Mouse (Mus musculus) hindbrain, embryonic 13.5 days (tissue): ENCODE measurements at regions not wholly inside any gene's neighbourhood (a gene's known extent, or its start where the extent isn't known, plus 50 kb on each side); places are given as distances from the start of the nearest gene placed in this dataset.

Experiments
- ATAC-seq: fragments of 200-750 bp; cut with Nextera tagmentation; 2 replicates; pipeline ENCODE4 v1.8.0; 2017; ENCODE audit warnings: moderate TSS enrichment; ENCODE audit not compliant: low FRiP score
- H3K27ac ChIP-seq: fragments of 300-500 bp; sonication (generic); 2 replicates; pipeline ENCODE4 v1.5.1; 2015; ENCODE audit warnings: inconsistent platforms, mild to moderate bottlenecking, moderate library complexity
- H3K27me3 ChIP-seq: fragments of 300-500 bp; sonication (generic); 2 replicates; pipeline ENCODE4 v1.6.1; 2015; ENCODE audit warnings: mild to moderate bottlenecking, inconsistent platforms
- H3K36me3 ChIP-seq: fragments of 300-500 bp; sonication (generic); 2 replicates; pipeline ENCODE4 v1.6.1; 2015; ENCODE audit warnings: mild to moderate bottlenecking, inconsistent platforms
- H3K4me1 ChIP-seq: fragments of 300-500 bp; sonication (generic); replicated peaks from 2 replicates; pipeline ENCODE4 v1.6.1; 2015; ENCODE audit warnings: inconsistent platforms
- H3K4me2 ChIP-seq: fragments of 300-500 bp; sonication (generic); 2 replicates; pipeline ENCODE4 v1.6.1; 2015; ENCODE audit warnings: inconsistent platforms, mild to moderate bottlenecking, moderate library complexity
- H3K4me3 ChIP-seq: fragments of 300-500 bp; sonication (generic); 2 replicates; pipeline ENCODE4 v1.5.1; 2015; ENCODE audit warnings: mild to moderate bottlenecking, inconsistent platforms
- H3K9ac ChIP-seq: fragments of 300-500 bp; sonication (generic); 2 replicates; pipeline ENCODE4 v1.6.1; 2015; ENCODE audit warnings: mild to moderate bottlenecking, inconsistent platforms
- H3K9me3 ChIP-seq: fragments of 300-500 bp; sonication (generic); 2 replicates; pipeline ENCODE4 v1.6.1; 2016; ENCODE audit warnings: inconsistent platforms
- WGBS: fragments of 180-500 bp; shearing (Covaris S2); methylation state at CpG from one replicate; pipeline ENCODE4 v1.1.7; 2015; 5-methylcytosine and 5-hydroxymethylcytosine counted together

DNA sequence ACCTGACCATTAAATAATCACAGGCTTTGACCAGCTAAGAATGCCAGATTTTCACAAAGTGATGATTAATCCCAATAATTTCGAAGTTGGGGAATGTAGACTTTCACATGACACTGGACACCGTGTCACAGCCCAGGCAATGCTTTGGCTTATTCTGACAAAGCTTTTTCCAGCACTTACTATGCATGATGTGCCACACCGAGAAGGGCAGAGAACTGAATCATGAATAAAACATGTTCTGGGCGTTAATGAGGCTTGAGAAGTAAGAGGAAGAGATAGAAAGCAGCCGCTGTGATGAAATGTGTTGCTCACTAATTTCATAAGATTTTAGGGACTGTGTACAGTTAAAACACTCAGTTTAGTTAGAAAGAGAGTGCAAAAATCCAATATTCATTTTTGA lies 326.8 kb downstream of the Csnka2ip start:
- WGBS, result 11% methylated on average over 5 of the region's 5 CpGs
- H3K4me3 ChIP-seq, result no peak overlapping the region
- no peaks in the 10 kb centered on the region for H3K9me3 ChIP-seq
- no peaks in the 10 kb centered on the region for H3K36me3 ChIP-seq
- ATAC-seq, result peak; percentile 88
- H3K27ac ChIP-seq, result no peak overlapping the region
- H3K27me3 ChIP-seq, result no peaks in the 10 kb centered on the region
- no peak overlapping the region for H3K9ac ChIP-seq
- H3K4me1 ChIP-seq, result peaks cover 9% of the 10 kb centered on the region
- no peak overlapping the region for H3K4me2 ChIP-seq

DNA sequence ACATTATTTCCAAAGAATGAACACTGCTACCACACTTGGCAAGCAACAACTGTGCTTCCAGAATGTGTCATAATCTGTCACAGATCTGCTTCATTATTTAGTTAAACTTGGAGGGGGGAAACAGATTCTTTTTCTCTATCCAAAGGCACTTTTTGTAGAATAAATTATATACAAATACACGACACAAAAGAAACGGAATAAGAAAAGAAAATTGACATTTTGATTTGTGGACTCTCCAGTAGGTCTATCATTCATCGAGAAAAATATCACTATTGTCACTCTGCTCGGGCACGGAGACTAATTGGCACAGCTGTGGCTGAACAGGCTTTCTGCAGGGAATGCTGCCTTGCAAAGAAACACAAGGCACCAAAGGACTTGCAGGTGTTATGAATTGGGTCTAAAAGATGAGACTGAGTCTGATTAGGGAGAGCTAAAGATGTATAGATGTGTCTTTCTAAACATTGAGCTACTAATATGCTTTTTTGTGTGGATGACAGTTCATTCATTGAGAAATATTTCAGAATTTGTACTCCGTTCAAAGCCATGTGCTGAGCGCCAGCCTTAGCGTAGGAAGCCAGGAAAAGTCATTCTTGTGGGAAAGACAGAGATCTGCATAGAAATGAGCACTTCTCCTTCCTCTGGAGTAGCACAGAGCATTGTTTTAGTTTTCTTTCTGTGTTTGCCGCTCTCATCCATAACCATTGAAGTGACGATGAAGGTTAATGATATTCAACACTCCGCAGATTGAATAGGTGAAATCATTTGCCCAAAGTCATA lies 337.1 kb downstream of the Csnka2ip start:
- H3K4me1 ChIP-seq, result peaks cover 6% of the 10 kb centered on the region
- no peaks in the 10 kb centered on the region for H3K9me3 ChIP-seq
- H3K27ac ChIP-seq, result no peak overlapping the region
- H3K36me3 ChIP-seq, result no peaks in the 10 kb centered on the region
- H3K27me3 ChIP-seq, result no peaks in the 10 kb centered on the region
- H3K4me2 ChIP-seq, result peak overlapping the region; percentile 34
- no peak overlapping the region for H3K9ac ChIP-seq
- 30% methylated on average over 11 of the region's 11 CpGs for WGBS
- H3K4me3 ChIP-seq, result no peak overlapping the region
- ATAC-seq, result 0 out of 2 replicates have a peak, but pooled peaks have one; percentile 46

DNA sequence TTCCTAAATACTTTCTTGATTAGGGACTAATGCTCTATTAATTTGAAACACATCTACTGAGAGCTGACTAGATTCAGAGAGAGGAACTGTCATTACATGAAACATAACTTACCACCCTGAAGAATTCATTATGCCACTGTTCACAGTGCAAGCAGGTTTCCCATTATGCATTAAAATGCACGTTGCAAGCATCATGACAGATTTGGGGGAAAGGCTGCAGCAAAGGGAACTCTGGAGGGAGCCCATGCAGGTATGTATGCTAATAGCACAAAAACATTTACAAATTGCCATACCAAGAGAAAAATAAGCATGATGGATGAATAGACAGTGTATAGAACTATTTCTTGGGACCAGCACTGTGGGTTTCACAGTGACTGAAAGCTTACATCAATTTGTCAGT lies 351.1 kb downstream of the Csnka2ip start:
- Histone ChIP-seq H3K27ac (no peak overlapping the region), H3K4me2 (no peak overlapping the region), H3K9me3 (no peaks in the 10 kb centered on the region), H3K9ac (no peak overlapping the region), H3K4me1 (no peaks in the 10 kb centered on the region), H3K27me3 (no peaks in the 10 kb centered on the region), H3K36me3 (no peaks in the 10 kb centered on the region), H3K4me3 (no peak overlapping the region)
- 30% methylated on average over 1 of the region's 1 CpGs for WGBS
- 0 out of 2 replicates have a peak, but pooled peaks have one; percentile 49 for ATAC-seq

DNA sequence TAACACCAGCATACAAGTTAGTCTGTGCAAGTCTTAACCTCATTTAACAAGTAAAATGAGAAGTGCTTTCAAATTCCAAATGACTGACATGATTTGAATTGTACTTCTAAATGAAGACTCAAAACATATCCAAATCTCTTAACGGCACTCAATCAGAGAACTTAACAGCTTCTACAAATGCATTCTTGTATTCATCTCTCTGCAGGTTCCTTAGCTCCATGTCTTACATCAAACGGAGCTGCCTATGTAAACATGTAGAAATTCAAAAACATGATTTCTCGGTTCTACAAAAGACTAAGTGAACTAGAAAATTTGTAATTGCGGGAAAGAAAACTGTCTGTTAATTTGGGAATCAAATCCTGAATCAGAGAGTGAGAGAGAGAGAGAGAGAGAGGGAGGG lies 353.5 kb downstream of the Csnka2ip start:
- H3K4me2 ChIP-seq, result no peak overlapping the region
- H3K9ac ChIP-seq, result no peak overlapping the region
- H3K9me3 ChIP-seq, result no peaks in the 10 kb centered on the region
- no peaks in the 10 kb centered on the region for H3K27me3 ChIP-seq
- H3K27ac ChIP-seq, result no peak overlapping the region
- no peaks in the 10 kb centered on the region for H3K4me1 ChIP-seq
- no peaks in the 10 kb centered on the region for H3K36me3 ChIP-seq
- H3K4me3 ChIP-seq, result no peak overlapping the region
- 56% methylated on average over 4 of the region's 4 CpGs for WGBS
- ATAC-seq, result no peak

DNA sequence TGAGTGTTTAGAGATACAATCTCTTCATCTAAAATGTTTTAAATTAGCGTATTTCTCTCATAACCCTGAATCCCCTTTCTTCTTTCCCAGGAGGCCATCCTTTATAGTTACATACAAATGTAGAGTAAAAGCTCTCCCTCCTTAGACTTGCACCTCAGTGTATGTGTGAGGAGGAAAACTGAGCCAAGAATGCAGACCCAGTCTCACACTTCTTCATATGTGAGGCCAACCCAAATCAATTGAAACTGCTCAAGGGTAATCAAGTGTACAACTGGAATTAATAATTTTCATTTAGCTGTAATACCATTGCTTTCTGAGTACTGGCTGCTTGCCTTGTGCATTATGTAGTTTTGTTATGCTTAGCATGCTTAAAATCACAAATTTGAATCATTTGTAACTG lies 356.3 kb downstream of the Csnka2ip start:
- WGBS, result 89% methylated on average over 1 of the region's 1 CpGs

DNA sequence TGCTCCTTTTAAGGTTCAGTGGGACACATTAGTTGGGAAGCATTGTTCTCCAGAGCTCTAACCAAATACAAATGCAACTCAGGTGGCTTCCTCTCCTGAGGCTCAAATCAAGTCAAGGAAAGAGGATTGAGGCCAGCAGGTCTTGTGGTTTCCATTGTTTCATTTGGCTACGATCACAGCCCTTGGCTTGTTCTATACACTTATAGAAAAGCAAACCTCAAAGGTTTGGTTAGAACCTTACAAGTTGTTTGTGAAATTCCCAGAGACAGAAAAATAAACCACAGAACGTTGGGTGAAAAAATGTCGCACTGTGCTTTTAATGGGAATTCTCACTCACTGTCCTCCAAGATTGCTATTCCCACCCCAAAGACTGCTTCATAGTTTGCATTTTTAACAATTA lies 360.4 kb upstream of the Epha3 start:
- no peak overlapping the region for H3K4me3 ChIP-seq
- no peak overlapping the region for H3K9ac ChIP-seq
- H3K27me3 ChIP-seq, result no peaks in the 10 kb centered on the region
- H3K9me3 ChIP-seq, result no peaks in the 10 kb centered on the region
- ATAC-seq, result no peak
- no peaks in the 10 kb centered on the region for H3K36me3 ChIP-seq
- 74% methylated on average over 3 of the region's 3 CpGs for WGBS
- no peak overlapping the region for H3K27ac ChIP-seq
- no peak overlapping the region for H3K4me2 ChIP-seq
- H3K4me1 ChIP-seq, result no peaks in the 10 kb centered on the region

More for the DNA sequence above, 356.3 kb downstream of the Csnka2ip start:
- no peaks in the 10 kb centered on the region for H3K27me3 ChIP-seq
- no peak overlapping the region for H3K9ac ChIP-seq
- no peak for ATAC-seq
- H3K27ac ChIP-seq, result no peak overlapping the region
- H3K36me3 ChIP-seq, result no peaks in the 10 kb centered on the region
- H3K9me3 ChIP-seq, result no peaks in the 10 kb centered on the region
- no peaks in the 10 kb centered on the region for H3K4me1 ChIP-seq
- no peak overlapping the region for H3K4me3 ChIP-seq
- no peak overlapping the region for H3K4me2 ChIP-seq

DNA sequence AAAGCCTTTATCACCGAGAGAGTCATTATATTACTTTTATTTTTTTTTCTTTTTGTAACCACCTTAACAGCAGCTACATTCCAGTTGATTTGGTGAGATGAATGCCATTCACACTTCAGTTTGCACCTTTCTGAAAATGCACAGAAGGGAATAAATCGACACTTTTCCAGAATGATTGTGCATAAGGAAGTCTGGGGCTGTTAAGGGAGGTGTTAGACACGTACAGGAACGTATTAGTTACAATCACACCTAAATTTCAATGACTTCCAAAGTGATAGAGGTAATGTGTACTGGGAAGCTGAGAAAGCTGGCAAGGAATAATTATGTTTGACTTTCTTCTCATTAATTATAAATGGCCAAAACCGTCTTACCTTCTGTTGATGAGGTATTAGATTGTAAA lies 352.7 kb upstream of the Epha3 start:
- no peak overlapping the region for H3K27ac ChIP-seq
- H3K4me3 ChIP-seq, result no peak overlapping the region
- no peaks in the 10 kb centered on the region for H3K27me3 ChIP-seq
- H3K4me2 ChIP-seq, result no peak overlapping the region
- no peak for ATAC-seq
- no peaks in the 10 kb centered on the region for H3K4me1 ChIP-seq
- no peaks in the 10 kb centered on the region for H3K9me3 ChIP-seq
- H3K9ac ChIP-seq, result no peak overlapping the region
- WGBS, result 85% methylated on average over 5 of the region's 5 CpGs
- no peaks in the 10 kb centered on the region for H3K36me3 ChIP-seq

DNA sequence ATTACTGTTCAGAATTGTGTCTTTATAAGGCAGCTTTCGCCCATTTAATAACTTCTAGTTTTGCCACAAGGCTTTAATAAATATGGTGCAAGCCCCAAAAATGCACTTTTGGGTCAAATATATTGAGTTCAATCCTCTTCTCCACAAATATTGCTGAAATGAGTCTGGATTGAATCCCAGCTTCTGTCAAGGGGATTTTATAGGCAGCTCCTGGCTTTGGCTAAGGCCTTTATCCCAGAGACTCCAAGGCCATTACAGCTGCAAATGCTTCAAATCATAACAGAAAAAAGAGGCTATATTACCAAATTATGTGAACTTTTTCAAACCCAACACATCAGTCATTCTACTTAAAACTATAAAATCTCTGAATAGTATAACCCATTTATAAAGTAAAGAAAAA lies 347.9 kb upstream of the Epha3 start:
- no peaks in the 10 kb centered on the region for H3K4me1 ChIP-seq
- no peak overlapping the region for H3K4me3 ChIP-seq
- H3K27me3 ChIP-seq, result no peaks in the 10 kb centered on the region
- H3K4me2 ChIP-seq, result no peak overlapping the region
- H3K9me3 ChIP-seq, result no peaks in the 10 kb centered on the region
- H3K36me3 ChIP-seq, result no peaks in the 10 kb centered on the region
- ATAC-seq, result no peak
- H3K9ac ChIP-seq, result no peak overlapping the region
- 92% methylated on average over 1 of the region's 1 CpGs for WGBS
- H3K27ac ChIP-seq, result no peak overlapping the region

DNA sequence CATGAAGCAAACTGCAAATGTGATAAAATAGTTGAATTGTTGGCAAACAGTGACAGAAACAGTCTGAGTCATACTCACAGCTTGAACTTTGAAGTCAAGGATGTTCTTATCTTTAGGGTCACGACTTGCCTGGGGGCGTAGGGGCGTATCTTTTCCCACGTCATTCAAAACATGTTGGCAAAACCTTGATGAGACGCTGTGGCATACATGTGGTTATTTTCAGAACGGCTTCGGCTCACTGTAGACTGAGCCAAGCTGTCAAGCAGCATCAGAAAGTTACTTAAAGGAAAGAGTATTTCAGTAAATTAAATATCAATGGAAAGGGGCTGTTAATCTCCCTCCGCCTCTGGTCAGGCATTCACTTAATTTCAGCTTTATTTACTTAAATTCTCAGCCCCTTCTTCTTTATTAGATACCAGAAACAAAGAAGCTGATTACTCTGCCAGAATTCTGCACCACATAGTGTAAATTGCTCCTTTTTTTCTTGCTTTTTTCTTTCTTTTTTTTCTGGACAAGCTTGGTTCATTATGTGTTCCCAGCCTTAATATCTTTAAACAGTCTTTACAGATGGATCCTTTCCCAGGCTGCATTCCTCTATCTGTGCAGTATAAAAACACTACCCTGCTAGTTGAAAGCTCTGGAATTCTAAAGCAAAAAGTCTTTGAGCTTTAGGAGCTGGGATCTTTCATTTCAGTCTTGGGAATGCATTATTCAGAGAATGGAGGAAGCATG lies 302.9 kb upstream of the Epha3 start:
- H3K4me2 ChIP-seq, result no peak overlapping the region
- no peak overlapping the region for H3K27ac ChIP-seq
- H3K4me1 ChIP-seq, result no peaks in the 10 kb centered on the region
- no peaks in the 10 kb centered on the region for H3K36me3 ChIP-seq
- H3K4me3 ChIP-seq, result no peak overlapping the region
- no peaks in the 10 kb centered on the region for H3K27me3 ChIP-seq
- H3K9me3 ChIP-seq, result no peaks in the 10 kb centered on the region
- no peak for ATAC-seq
- WGBS, result 61% methylated on average over 8 of the region's 8 CpGs
- no peak overlapping the region for H3K9ac ChIP-seq

DNA sequence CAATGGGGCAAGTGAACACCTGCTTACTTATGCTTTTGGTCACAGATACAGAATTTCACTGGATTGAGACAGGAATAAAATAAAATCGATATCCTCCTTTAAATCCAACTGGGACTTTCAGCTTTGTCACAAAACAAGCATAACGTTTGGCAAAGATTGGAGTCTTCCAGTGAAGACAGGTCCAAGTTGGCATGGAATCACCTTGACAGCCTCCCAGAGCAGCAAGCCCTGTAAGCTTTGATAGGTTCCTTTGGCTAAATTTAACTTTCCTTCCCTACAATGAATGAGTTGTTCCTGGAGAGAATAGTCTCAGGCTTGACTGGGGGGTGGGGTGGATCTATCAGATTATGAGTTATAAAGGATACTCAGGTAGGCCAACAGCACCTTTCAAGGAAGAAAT lies 302.1 kb upstream of the Epha3 start:
- Histone ChIP-seq H3K4me1 (no peaks in the 10 kb centered on the region), H3K4me2 (no peak overlapping the region), H3K27ac (no peak overlapping the region), H3K9ac (no peak overlapping the region), H3K4me3 (no peak overlapping the region), H3K9me3 (no peaks in the 10 kb centered on the region), H3K27me3 (no peaks in the 10 kb centered on the region), H3K36me3 (no peaks in the 10 kb centered on the region)
- WGBS, result 89% methylated on average over 2 of the region's 2 CpGs
- ATAC-seq, result no peak

DNA sequence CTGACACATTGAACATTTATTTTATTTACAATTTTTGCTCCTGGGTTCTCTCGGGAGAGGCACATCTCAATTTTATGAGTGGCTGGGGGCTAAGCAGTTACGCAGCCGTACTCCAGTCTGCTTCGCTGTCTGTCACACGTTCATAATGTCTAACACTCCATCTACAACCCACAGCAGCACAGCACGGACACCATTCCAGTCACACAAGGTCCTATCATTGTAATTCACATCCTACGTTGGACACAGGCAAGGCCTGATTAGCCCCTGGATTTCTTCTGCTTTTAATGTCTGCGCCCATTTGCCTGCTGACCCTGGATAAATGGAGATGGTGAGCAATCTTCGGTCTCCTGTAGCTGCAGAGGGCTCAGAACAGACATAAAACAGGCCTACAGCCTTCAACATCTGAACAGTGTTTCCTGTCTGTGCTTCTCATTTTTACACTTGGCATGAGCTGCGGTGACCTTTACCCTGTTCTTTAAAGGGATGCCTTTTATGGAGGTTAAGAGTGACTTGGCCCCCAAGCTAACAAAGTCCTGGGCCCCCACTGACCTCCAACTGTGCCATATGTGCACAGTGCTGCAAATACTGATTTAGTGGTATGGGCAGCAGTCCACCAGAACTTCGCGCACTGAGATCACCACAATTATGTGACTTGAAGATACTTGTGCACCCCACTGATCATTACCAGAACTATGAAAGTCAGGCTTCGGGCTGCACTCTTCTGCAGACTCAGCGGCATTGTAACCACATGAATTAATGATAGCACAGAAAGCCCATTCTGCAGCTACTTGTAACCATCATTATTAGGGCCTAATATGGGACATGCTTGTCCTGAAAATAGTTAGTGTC lies 281.9 kb upstream of the Epha3 start:
- no peak overlapping the region for H3K4me3 ChIP-seq
- no peak overlapping the region for H3K9ac ChIP-seq
- H3K4me2 ChIP-seq, result no peak overlapping the region
- no peaks in the 10 kb centered on the region for H3K36me3 ChIP-seq
- ATAC-seq, result no peak
- H3K4me1 ChIP-seq, result no peaks in the 10 kb centered on the region
- WGBS, result 71% methylated on average over 14 of the region's 14 CpGs
- H3K9me3 ChIP-seq, result no peaks in the 10 kb centered on the region
- H3K27me3 ChIP-seq, result no peaks in the 10 kb centered on the region
- H3K27ac ChIP-seq, result no peak overlapping the region
